Mouse (Mus musculus) lung, postnatal 0 days (tissue): ENCODE results near the gene Dxo.
"Not testable (repeated sequence)": the region's sequence is repeated elsewhere in the genome, so short reads cannot be mapped to it uniquely, and the experiment has no call there.

Experiments
- CTCF ChIP-seq: IDR thresholded peaks from 2 replicates; pipeline ENCODE4 v1.5.1; 2016; ENCODE audit warnings: antibody characterized with exemption, mild to moderate bottlenecking
- EP300 ChIP-seq: IDR thresholded peaks from 2 replicates; pipeline ENCODE4 v1.6.1; 2016; ENCODE audit warnings: antibody characterized with exemption, mild to moderate bottlenecking, control low read depth

DNA sequence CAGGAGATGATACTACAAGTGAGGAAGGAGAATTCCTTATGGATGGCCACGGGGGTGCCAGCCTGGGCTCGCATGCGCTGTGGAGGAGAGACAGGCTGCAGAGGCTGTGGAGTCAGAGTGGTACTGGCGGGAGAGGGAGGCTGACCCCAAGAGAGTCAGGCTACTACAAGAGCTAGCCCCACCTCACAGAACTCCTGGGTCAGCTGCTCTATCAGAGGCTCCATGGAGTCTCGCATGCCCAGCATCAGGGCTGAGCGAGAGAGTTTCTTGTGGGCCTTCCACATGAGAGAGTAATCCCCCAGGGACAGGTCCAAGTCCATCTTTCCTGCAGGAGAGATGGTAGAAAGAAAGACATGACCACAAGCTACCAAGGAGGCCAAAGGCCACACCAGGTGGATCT, 33.5 kb upstream of the Dxo start:
- TF ChIP-seq CTCF, EP300: not testable (repeated sequence)
